Mouse (Mus musculus): ENCODE results near the gene Adgrg1.
A peak's percentile ranks its signal among the peaks of the same experiment; 100 is the strongest.
"Not testable (repeated sequence)": the region's sequence is repeated elsewhere in the genome, so short reads cannot be mapped to it uniquely, and the experiment has no call there.

The Adgrg1 gene

DNA sequence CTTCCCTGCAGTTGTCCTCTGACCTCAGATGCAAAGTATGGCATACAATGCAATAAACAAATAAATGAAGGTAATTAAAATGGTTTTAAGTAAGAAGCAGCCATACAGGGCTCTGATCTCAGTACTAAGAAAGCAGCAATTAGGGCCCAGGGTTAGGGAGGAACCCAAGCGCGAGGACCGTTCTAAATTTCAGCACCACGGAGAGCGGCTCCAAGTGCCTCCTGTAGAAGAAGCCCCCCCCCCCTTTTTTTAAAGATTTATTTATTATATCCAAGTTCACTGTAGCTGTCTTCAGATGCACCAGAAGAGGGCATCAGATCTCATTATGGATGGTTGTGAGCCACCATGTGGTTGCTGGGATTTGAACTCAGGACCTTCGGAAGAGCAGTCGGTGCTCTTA, 53.8 kb downstream of the Adgrg1 start:
- DNase-seq (ENCODE audit: inconsistent age in 2 of 2, low spot score in 1 of 2) = not testable (repeated sequence)

DNA sequence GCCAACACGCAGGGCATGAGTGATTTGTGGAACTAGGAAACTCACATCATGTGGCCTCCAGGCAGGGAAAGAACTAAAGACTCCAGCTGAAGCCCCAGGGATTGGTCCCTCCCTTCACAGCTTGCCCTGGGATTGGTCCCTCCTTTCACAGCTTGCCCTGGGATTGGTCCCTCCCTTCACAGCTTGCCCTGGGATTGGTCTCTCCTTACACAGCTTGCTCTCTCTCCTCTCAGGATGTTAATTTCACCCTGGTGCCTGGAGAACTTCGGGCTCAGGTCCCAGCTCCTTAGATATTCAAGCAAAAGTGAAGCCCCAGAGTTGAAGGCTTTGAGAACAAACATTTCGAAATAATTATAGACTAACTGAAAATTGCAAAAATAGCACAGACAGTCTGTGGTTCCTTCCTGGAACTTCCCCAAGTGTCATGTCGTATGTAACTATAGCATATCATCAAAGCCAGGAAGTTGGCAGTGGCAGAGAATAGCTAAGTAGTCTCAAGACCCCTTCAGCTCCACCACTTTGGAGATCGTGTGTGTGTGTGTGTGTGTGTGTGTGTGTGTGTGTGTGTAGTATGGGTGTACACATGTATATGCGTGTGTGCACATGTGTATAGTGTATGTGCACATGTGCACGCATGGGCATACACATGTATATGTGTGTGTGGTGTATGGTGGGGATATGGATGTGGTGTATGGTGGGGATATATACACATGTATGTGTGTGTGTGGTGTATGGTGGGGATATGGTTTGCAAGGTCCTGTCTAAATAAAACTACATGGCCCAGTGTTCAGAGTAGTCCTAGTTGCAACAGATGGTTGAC, 62.8 kb downstream of the Adgrg1 start:
- DNase-seq (ENCODE audit: inconsistent age in 2 of 2, low spot score in 1 of 2) = peak in 1 of 2 experiments; percentile 46

DNA sequence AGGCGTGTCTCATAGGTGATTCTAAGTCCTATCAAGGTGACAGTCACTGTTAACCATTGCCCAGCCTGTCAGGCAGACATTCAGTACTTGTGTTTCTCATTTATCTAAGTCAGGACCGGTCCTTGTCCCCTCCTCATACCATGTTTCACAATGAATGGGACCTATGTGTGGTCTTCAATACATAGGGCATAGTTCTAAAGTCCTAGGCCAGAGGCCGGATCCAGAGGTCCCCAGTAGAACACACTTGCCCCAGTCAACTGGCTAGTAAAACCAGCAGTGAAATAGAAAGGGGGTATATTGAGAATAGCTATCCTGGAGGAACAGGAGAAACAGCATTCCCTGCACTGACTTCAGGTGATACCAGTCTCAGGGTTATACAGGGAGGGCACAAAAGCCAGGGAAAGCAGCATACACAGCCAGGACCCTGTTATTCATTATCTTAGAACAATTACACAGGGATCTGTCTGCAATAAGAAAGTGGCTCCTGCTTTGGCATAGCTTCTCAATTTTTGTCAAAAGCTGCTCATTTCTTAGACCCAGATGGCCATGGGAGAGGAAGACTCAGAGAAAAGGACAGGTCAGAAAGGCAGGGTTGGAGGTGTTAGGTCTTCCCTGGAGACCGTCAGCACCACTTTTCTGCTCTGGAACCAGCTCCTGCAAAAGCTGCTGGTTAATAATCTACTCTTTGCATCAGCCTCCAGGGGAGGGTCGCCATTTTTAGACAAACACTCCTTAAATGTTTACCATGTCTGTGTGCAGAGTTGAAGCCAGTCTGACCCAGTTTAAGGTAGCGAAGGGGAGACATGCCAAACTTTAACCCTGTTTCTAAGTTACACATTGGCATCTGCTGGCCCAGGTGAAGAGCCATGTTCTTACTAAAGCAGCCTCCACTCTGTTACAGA, 67.6 kb downstream of the Adgrg1 start:
- DNase-seq (ENCODE audit: inconsistent age in 2 of 2, low spot score in 1 of 2) = no peak

- DNase-seq (ENCODE audit: inconsistent age in 2 of 2, low spot score in 1 of 2) = no peak
Observed at GRCm38 (mm10) chr8:95044811-95045210, 70.3 kb downstream of the Adgrg1 start.

- no peak for DNase-seq (ENCODE audit: inconsistent age in 2 of 2, low spot score in 1 of 2)
Observed at GRCm38 (mm10) chr8:95046982-95047381, 72.4 kb downstream of the Adgrg1 start.

- DNase-seq (ENCODE audit: inconsistent age in 2 of 2, low spot score in 1 of 2) = no peak
Observed at GRCm38 (mm10) chr8:95047884-95048680, 73.5 kb downstream of the Adgrg1 start.

DNA sequence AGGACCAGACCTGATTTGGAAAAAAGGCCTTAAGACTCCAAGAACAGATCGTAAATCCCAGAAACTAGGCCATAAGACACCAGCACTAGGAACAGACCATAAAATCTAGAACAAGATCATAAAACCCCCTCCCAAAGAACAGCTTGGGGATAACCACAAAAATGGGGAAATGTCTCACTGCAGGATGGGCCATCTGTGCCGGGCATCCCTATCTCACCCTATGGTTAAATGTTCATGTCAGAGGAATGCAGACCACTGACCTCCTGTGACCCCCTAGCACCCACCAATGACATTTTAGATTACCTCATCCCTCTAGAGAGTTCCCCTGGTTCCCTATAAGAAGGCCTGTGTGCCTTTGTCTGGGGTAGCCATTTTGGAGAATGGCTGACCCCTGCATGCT, 75.1 kb downstream of the Adgrg1 start:
- DNase-seq (ENCODE audit: inconsistent age in 2 of 2, low spot score in 1 of 2) = no peak

- no peak for DNase-seq (ENCODE audit: inconsistent age in 2 of 2, low spot score in 1 of 2)
Observed at GRCm38 (mm10) chr8:95054438-95054837, 79.9 kb downstream of the Adgrg1 start.

- DNase-seq (ENCODE audit: inconsistent age in 2 of 2, low spot score in 1 of 2) = peak in 1 of 2 experiments; percentile 45
Observed at GRCm38 (mm10) chr8:95054927-95055510, 80.5 kb downstream of the Adgrg1 start, which contains the start of gene Drc7. TSS of gene Drc7 (plus strand) at chr8:95055103.

DNA sequence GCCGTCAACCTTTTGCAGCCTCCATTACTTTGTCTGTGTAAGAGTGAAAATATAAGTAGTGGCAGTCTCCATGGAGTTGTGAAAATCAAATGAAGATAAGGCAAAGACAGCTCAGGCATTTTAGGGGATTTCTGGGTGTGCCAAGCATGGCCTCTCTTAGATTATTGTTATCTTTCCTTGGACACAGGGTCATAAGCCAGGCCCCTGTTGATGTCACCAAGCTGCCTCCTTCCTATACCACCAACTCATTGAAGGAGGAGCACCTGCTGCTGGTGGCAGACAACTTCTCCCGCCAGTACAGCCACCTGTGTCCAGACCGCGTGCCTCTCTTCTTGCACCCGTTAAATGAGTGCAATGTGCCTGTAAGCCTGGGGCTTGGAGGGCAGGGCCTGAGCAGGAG, 81.9 kb downstream of the Adgrg1 start:
- DNase-seq (ENCODE audit: inconsistent age in 2 of 2, low spot score in 1 of 2) = no peak

- no peak for DNase-seq (ENCODE audit: inconsistent age in 2 of 2, low spot score in 1 of 2)
Observed at GRCm38 (mm10) chr8:95058661-95059060, 84.1 kb downstream of the Adgrg1 start.

DNA sequence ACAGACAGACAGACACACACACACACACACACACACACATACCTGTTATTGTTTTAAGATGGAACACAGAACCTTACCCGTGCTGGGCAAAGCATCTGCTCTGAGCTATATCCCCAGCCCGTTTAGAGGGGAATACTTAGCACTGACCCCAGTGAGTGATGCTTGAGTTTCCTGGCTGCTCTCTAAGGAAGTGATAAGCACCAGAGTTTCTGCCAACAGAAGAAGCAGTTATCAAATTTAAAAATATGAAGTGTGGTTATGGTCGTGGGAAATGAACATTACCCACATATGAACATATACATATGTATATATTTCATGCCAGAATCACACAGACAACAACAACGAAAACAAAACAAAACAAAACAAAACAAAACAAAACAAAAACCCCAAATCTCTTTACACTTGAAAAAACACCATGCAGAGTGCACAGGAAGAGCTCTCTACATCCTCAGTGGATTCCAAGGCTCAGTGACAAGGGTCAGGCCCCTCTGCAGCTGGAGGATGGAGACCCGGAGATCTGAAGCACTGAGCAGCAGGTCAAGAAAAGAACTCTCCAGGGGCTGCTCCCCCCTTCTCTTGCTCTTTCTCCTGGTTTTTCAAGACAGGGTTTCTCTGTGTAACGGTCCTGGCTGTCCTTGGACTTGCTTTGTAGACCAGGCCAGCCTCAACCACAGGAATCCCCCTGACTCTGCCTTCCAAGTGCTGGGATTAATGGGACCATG, 85.4 kb downstream of the Adgrg1 start:
- DNase-seq (ENCODE audit: inconsistent age in 2 of 2, low spot score in 1 of 2) = no peak

All from adrenal gland, adult (tissue).